Mouse (Mus musculus): ENCODE measurements around the gene Clptm1l. TPM values are rescaled to one million over a fixed set of nuclear protein-coding genes. Genes with fewer than 3 reads are reported as not detected.

The Clptm1l gene
- total RNA-seq, 2 experiments from 2014 or later: 60.1 to 63.6 TPM

DNA sequence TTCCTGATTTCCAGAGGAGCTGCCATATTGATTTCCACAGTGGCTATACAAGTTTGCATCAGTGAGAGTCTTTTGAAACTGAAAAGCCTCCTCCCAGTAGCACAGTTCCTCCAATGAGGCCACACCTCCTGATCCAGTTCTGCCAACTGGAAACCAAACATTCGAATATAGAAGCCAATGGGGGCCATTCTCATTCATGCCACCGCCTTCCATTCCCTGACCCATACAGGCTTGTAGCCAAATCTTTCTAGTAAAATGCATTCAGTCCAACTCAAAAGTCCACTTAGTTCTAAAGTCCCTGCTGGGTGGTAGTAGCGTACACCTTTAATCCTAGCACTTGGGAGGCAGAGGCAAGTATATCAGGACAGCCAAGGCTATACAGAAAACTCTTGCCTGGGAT, 49.5 kb downstream of the Clptm1l start:
- no peak for DNase-seq (ENCODE audit: low spot score)
- intact Hi-C loops (cut with DNase I): no loop called here

- no peak for DNase-seq (ENCODE audit: low spot score)
- intact Hi-C loops (cut with DNase I): no loop called here
Measured at GRCm38 (mm10) chr13:73654976-73655375, 51.2 kb downstream of the Clptm1l start.

DNA sequence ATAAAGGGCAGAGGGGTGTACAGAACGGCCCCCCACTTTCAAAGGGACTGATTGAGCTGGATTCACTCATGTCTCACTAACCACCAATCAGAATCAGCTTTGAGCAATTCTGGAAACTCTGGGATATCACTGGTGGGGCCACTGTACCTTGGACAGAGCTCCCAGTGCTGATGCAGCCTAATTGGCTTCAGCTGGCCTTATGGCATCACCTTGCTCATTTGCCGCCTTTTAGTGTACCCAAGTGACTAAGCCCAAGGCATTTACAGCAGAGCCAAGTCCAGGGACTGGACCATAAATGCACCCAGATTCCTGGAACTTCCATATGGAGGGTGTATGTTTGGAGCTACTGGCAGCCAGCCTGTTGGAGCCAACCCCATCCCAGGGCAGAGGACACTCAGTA, 55.1 kb downstream of the Clptm1l start:
- intact Hi-C loops (cut with DNase I): no loop called here
- no peak for DNase-seq (ENCODE audit: low spot score)

DNA sequence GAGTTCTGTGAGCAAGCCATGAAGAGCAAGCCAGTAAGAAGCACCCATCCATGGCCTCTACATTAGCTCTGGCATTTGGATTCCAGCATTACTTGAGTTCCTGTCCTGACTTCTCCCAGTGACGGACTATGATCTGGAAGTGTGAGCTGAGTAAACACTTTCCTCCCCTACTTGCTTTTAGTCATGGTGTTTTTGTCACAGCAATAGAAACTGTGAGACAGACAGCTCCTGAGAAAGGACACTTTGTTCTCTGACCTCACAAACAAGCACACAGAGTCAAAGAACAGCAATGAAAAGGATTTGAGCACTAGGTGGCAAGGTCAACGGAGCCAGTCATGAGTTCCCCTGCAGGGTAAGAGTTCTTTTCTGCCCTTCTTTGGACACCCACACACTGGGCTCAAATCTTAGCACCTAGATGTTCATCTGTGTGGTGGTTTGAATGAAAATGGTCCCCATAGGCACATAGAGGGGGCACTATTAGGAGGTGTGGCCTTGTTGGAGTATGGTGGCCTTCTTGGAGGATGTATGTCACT, 56.4 kb downstream of the Clptm1l start:
- intact Hi-C loops (cut with DNase I): no loop called here

More for the DNA sequence above, 56.4 kb downstream of the Clptm1l start:
- no peak for DNase-seq (ENCODE audit: low spot score)

Other genes starting within 250 kb of the Clptm1l start
- 1 to 10 TPM; 7.6 to 8.4 TPM for gene Lpcat1, start 136.8 kb upstream of the Clptm1l start, total RNA-seq (2021)
- not detected for gene Slc6a3, start 67.3 kb upstream of the Clptm1l start, total RNA-seq (2021)
- under 1 TPM; 0.08 to 0.39 TPM for gene Tert, start 22.9 kb downstream of the Clptm1l start, total RNA-seq (2021)
- gene Slc6a18, start 74.0 kb downstream of the Clptm1l start, total RNA-seq (2021): not detected
- not detected for gene Slc6a19, start 100.9 kb downstream of the Clptm1l start, total RNA-seq (2021)
- gene Slc12a7, start 129.1 kb downstream of the Clptm1l start, total RNA-seq (2021): 100 to 1,000 TPM; 162 to 182 TPM
- 1 to 10 TPM; 1.2 TPM for gene Nkd2, start 243.6 kb downstream of the Clptm1l start, total RNA-seq (2021)

Data from heart, postnatal 25 days (tissue).